Mouse (Mus musculus) MEL (cell line): Measurements from ENCODE around the gene Plcb4.

Experiments
- BHLHE40 ChIP-seq: IDR thresholded peaks from 2 replicates; pipeline ENCODE4 v1.6.1; 2012; ENCODE audit warnings: low read depth, mild to moderate bottlenecking, inconsistent platforms, low read length, improper control_type of control experiment, borderline replicate concordance
- CHD2 ChIP-seq: IDR thresholded peaks from 2 replicates; pipeline ENCODE4 v1.6.1; 2011; ENCODE audit warnings: low read length, improper control_type of control experiment
- CTCF ChIP-seq, 3 experiments: IDR thresholded peaks in 2 of 3; conservative IDR thresholded peaks in 1 of 3; 2 replicates each; pipeline ENCODE4 v1.5.1; 2011 to 2012; ENCODE audit warnings: low read length in 3 of 3, low read depth in 2 of 3, mild to moderate bottlenecking in 2 of 3, improper control_type of control experiment in 1 of 3, inconsistent platforms in 1 of 3, mixed read lengths in 1 of 3, moderate library complexity in 1 of 3; ENCODE audit not compliant: control insufficient read depth in 1 of 3, insufficient read depth in 1 of 3, poor library complexity in 1 of 3, severe bottlenecking in 1 of 3
- E2F4 ChIP-seq: IDR thresholded peaks from 2 replicates; pipeline ENCODE4 v1.6.1; 2011; ENCODE audit warnings: low read depth, low read length, improper control_type of control experiment, borderline replicate concordance
- ELF1 ChIP-seq: IDR thresholded peaks from 2 replicates; pipeline ENCODE4 v1.6.1; 2014; ENCODE audit warnings: low read depth, mild to moderate bottlenecking, inconsistent platforms, low read length, improper control_type of control experiment, moderate library complexity
- EP300 ChIP-seq, 2 experiments: IDR thresholded peaks; 2 replicates each; pipeline ENCODE4 v1.6.1; 2011; ENCODE audit warnings: improper control_type of control experiment in 2 of 2, low read length in 2 of 2, low read depth in 1 of 2, mild to moderate bottlenecking in 1 of 2
- ETS1 ChIP-seq: IDR thresholded peaks from 2 replicates; pipeline ENCODE4 v1.6.1; 2012; ENCODE audit warnings: low read depth, mild to moderate bottlenecking, inconsistent platforms, low read length, improper control_type of control experiment, moderate library complexity
- GATA1 ChIP-seq: IDR thresholded peaks from 2 replicates; pipeline ENCODE4 v1.6.1; 2011; ENCODE audit warnings: low read depth, low read length, improper control_type of control experiment
- JUND ChIP-seq: IDR thresholded peaks from 2 replicates; pipeline ENCODE4 v1.6.1; 2011; ENCODE audit warnings: low read depth, mild to moderate bottlenecking, improper control_type of control experiment, low read length
- MYB ChIP-seq: IDR thresholded peaks from 2 replicates; pipeline ENCODE4 v1.6.1; 2011; ENCODE audit warnings: mild to moderate bottlenecking, low read depth, low read length, improper control_type of control experiment
- MYC ChIP-seq: IDR thresholded peaks from 2 replicates; pipeline ENCODE4 v1.6.1; 2011; ENCODE audit warnings: low read depth, mild to moderate bottlenecking, low read length, improper control_type of control experiment, moderate library complexity
- POLR2A ChIP-seq, 2 experiments: IDR thresholded peaks; 2 replicates each; pipeline ENCODE4 v1.6.1; 2011 to 2012; ENCODE audit warnings: low read length in 2 of 2, mild to moderate bottlenecking in 2 of 2, control low read depth in 1 of 2, improper control_type of control experiment in 1 of 2, low read depth in 1 of 2, moderate library complexity in 1 of 2; ENCODE audit not compliant: control insufficient read depth in 1 of 2, insufficient read depth in 1 of 2, poor library complexity in 1 of 2
- ZC3H11A ChIP-seq: IDR thresholded peaks from 2 replicates; pipeline ENCODE4 v1.6.1; 2012; ENCODE audit warnings: low read depth, mild to moderate bottlenecking, inconsistent platforms, low read length, improper control_type of control experiment
- ZNF384 ChIP-seq: IDR thresholded peaks from 2 replicates; pipeline ENCODE4 v1.6.1; 2012; ENCODE audit warnings: low read depth, mild to moderate bottlenecking, inconsistent platforms, low read length, improper control_type of control experiment

DNA sequence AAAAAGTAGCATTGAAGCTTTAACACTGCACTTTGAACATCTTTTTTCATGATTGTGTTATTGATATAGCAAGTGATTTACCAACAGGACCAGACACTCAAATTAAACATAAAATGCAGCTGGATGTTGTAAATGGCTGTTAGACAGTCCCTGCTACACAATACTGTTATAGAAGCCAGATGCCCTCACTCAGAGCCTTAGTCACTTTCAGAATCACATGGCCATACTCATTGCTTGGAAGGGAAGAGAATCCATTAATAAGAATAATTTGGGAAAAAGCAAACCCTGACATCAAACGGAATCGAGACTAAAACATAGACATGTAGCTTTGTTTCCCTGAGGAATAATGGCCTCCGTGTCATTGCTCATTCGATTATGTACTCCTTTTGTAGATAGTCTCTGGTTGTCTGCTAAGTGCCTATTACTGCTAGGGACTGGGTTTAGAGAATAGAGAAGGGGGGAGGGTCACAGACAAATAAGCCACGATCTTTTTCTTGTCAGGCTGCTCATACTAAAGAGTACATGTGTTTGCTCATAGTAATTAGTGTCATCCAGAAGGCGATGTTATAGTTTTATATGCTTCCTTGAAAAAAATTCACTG, 197.2 kb downstream of the Plcb4 start:
- TF ChIP-seq E2F4 (no peak), CTCF (IDR thresholded peaks at IDR 0.05 in 2 of 3, conservative IDR thresholded peaks at IDR 0.05 in 1 of 3; ENCODE audit: control insufficient read depth in 1 of 3, insufficient read depth in 1 of 3, low read depth in 2 of 3, low read length in 3 of 3, poor library complexity in 1 of 3, severe bottlenecking in 1 of 3) (no peak), ELF1 (no peak), EP300 (IDR thresholded peaks at IDR 0.05; ENCODE audit: low read depth in 1 of 2, low read length in 2 of 2) (no peak), CHD2 (no peak), JUND (no peak), POLR2A (IDR thresholded peaks at IDR 0.05; ENCODE audit: control insufficient read depth in 1 of 2, insufficient read depth in 1 of 2, low read depth in 1 of 2, low read length in 2 of 2, poor library complexity in 1 of 2) (no peak), ZNF384 (no peak), GATA1 (no peak), MYB (no peak), ZC3H11A (no peak), BHLHE40 (no peak), MYC (no peak), ETS1 (no peak)
